Mouse (Mus musculus) forelimb bud, embryonic 11.5 days (tissue): ENCODE results near the gene Proca1.
"Not testable (repeated sequence)": the region's sequence is repeated elsewhere in the genome, so short reads cannot be mapped to it uniquely, and the experiment has no call there.

Experiments
- DNase-seq: peaks from one replicate; pipeline ENCODE4 v3.0.0-alpha.2; 2012; ENCODE audit warnings: low read depth, low spot score

The Proca1 gene

GRCm38 (mm10) chr11:78181830-78182357 lies 11.3 kb upstream of the Proca1 start:
- no peak for DNase-seq

- no peak for DNase-seq
Measured at GRCm38 (mm10) chr11:78182450-78182849, 10.7 kb upstream of the Proca1 start.

- DNase-seq: peak; percentile 95
Measured at GRCm38 (mm10) chr11:78182961-78183844, 10.0 kb upstream of the Proca1 start, which contains the start of gene Rpl23a. Gene Rpl23a (minus strand): TSS chr11:78183584.

- DNase-seq: no peak
Measured at GRCm38 (mm10) chr11:78183884-78184514, 9.2 kb upstream of the Proca1 start.

GRCm38 (mm10) chr11:78184702-78185101 lies 8.5 kb upstream of the Proca1 start:
- not testable (repeated sequence) for DNase-seq

- DNase-seq: peak; percentile 91
Measured at GRCm38 (mm10) chr11:78188331-78189233, 4.6 kb upstream of the Proca1 start, which contains the start of gene Rab34. Gene Rab34 (plus strand): TSS chr11:78188430.

GRCm38 (mm10) chr11:78189234-78190040 lies 3.8 kb upstream of the Proca1 start:
- DNase-seq: peak; percentile 94

GRCm38 (mm10) chr11:78190041-78190440 lies 3.2 kb upstream of the Proca1 start:
- no peak for DNase-seq

GRCm38 (mm10) chr11:78194411-78195100 lies 1.4 kb downstream of the Proca1 start:
- DNase-seq: peak; percentile 61

- peak; percentile 39 for DNase-seq
Measured at GRCm38 (mm10) chr11:78195101-78195863, 2.1 kb downstream of the Proca1 start.

GRCm38 (mm10) chr11:78202372-78202771 lies 9.2 kb downstream of the Proca1 start:
- DNase-seq: no peak

GRCm38 (mm10) chr11:78204287-78204686 lies 11.1 kb downstream of the Proca1 start:
- DNase-seq: no peak

GRCm38 (mm10) chr11:78205361-78206206 lies 12.4 kb downstream of the Proca1 start:
- no peak for DNase-seq

- no peak for DNase-seq
Measured at GRCm38 (mm10) chr11:78207190-78207589, 14.0 kb downstream of the Proca1 start.

- DNase-seq: no peak
Measured at GRCm38 (mm10) chr11:78209886-78210285, 16.7 kb downstream of the Proca1 start.

- no peak for DNase-seq
Measured at GRCm38 (mm10) chr11:78210615-78211014, 17.4 kb downstream of the Proca1 start.

- no peak for DNase-seq
Measured at GRCm38 (mm10) chr11:78211513-78211912, 18.3 kb downstream of the Proca1 start.
